Mouse (Mus musculus): Measurements from ENCODE around the gene Nckap5.

DNA sequence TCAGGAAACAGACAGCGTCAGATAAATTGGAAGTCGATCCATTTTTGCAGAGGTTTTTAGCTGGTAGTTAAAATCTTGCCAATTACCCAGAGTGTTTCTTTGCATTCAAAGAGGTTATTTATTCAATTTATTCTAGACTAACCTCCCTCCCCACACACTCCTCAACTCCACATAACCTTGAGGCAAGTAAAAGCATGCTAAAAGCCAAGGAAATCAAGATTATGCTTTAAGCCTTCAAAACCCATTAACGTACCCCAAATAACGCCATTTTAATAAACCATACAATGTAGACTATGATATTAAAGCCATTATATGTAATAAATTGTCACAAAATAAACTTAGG is 129.7 kb downstream of the Nckap5 start:
- TF ChIP-seq RCOR1 (IDR thresholded peaks at IDR 0.05; ENCODE audit: low read depth, low read length) = no peak
- TF ChIP-seq CHD1 (IDR thresholded peaks at IDR 0.05; ENCODE audit: low read depth, low read length) = no peak
- no peak for TF ChIP-seq CTCF (IDR thresholded peaks at IDR 0.05 in 2 of 3, conservative IDR thresholded peaks at IDR 0.05 in 1 of 3; ENCODE audit: control insufficient read depth in 1 of 3, insufficient read depth in 1 of 3, low read depth in 2 of 3, low read length in 3 of 3, poor library complexity in 1 of 3, severe bottlenecking in 1 of 3)
- TF ChIP-seq MAFK (IDR thresholded peaks at IDR 0.05; ENCODE audit: borderline replicate concordance, low read depth, low read length) = no peak
- no peak for TF ChIP-seq EP300 (IDR thresholded peaks at IDR 0.05; ENCODE audit: low read depth in 1 of 2, low read length in 2 of 2)
- no peak for TF ChIP-seq POLR2A (IDR thresholded peaks at IDR 0.05; ENCODE audit: control insufficient read depth in 1 of 2, insufficient read depth in 1 of 2, low read depth in 1 of 2, low read length in 2 of 2, poor library complexity in 1 of 2)

All from MEL (cell line).